Mouse (Mus musculus): ENCODE measurements around the gene Slc25a44. TPM values are rescaled to one million over a fixed set of nuclear protein-coding genes. Genes with fewer than 3 reads are reported as not detected.

Gene Slc25a44
- total and polyA plus RNA-seq, 3 experiments, result 11.9 to 19.1 (median 14.6) TPM

DNA sequence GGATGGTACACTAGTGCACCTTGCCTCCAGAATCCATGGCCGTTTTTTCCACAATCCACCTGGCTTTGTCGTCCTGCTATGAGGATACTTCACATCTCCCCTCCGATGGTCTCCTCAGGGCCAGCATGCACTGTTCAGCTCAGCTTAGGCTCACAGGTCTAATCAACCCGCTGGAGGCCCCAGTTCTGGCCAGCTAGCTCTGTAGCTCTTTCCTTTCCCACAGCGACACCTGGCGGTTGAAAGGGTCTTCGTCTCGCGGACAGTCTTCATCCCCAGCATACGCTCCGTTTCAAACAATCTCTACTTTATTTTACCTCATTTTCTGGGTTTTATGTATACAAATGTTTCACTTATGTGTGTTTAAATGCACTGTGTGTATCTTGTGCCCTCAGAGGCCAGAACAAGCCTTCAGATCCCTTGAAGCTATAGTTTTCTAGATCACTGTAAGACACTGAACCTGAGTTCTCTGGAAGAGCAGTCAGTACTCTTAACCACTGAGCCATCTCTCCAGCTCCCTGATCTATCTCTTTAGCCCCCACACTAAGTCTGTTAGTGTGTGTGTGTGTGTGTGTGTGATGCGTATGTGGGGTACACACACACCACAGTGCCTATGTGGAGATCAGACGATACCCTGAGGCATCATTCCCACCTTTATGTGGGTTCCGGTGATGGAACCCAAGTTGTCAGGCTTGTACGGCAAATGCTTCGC, 42.3 kb upstream of the Slc25a44 start:
- Histone ChIP-seq H3K4me1 (ENCODE audit: control insufficient read depth, insufficient read depth, low read length) (peaks cover 1% of the 10 kb centered on the region; the same call in 1 of the 2 replicates), H3K79me2 (replicated peaks; ENCODE audit: control insufficient read depth, insufficient read depth, low read length) (no peaks in the 10 kb centered on the region), H3K4me3 (no peak overlapping the region), H3K9ac (ENCODE audit: low read depth, low read length) (no peak overlapping the region), H3K36me3 (ENCODE audit: control insufficient read depth, insufficient read depth, low read length) (no peaks in the 10 kb centered on the region), H3K27ac (no peak overlapping the region), H3K27me3 (ENCODE audit: control insufficient read depth, insufficient read depth, low read length) (no peaks in the 10 kb centered on the region)
- intact Hi-C loops (cut with DNase I), result loop anchor here (1.0 kb wide), 1 partner anchor 60 kb away; no protein-coding TSS in a partner anchor
- 0 out of 2 replicates have a peak, but pooled peaks have one; percentile 60 for TF ChIP-seq EP300 (IDR thresholded peaks at IDR 0.05; ENCODE audit: insufficient read depth, low read depth, low read length)
- peak; percentile 88 for TF ChIP-seq CTCF (IDR thresholded peaks at IDR 0.05)
- no peak for TF ChIP-seq POLR2A (IDR thresholded peaks at IDR 0.05; ENCODE audit: insufficient read depth, low read depth, low read length)
- 26% methylated on average over 16 of the region's 16 CpGs for WGBS
- peak; percentile 83 to 90 for DNase-seq

DNA sequence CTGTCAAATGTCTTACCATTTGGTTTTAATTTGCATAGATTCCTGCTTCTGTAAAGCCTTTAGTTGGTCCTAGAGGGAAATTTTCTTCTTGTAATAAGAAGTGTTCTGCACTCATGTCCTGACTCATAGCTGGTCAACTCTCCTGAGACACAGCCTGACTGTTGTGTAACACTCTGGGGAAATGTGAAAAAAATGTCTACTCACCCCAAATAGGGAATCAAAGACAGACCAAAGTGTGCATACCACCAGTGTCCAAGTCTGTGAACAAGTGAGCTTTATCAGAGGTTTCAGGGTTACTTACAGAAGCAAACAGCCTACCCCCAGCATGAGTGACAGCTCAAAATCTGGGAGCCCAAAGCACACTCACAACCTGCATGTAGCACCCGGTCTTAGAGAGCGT, 40.2 kb upstream of the Slc25a44 start:
- WGBS, result 70% methylated on average over 2 of the region's 2 CpGs
- intact Hi-C loops (cut with DNase I), result loop anchor here (1.0 kb wide), 1 partner anchor 62 kb away; no protein-coding TSS in a partner anchor
- H3K9ac ChIP-seq (ENCODE audit: low read depth, low read length), result no peak overlapping the region
- no peak for DNase-seq
- TF ChIP-seq EP300 (IDR thresholded peaks at IDR 0.05; ENCODE audit: insufficient read depth, low read depth, low read length) (no peak), POLR2A (IDR thresholded peaks at IDR 0.05; ENCODE audit: insufficient read depth, low read depth, low read length) (no peak), CTCF (IDR thresholded peaks at IDR 0.05) (no peak)
- no peak overlapping the region for H3K27ac ChIP-seq
- H3K36me3 ChIP-seq (ENCODE audit: control insufficient read depth, insufficient read depth, low read length), result no peaks in the 10 kb centered on the region
- H3K4me1 ChIP-seq (ENCODE audit: control insufficient read depth, insufficient read depth, low read length), result peaks cover 1% of the 10 kb centered on the region; the same call in 1 of the 2 replicates
- no peaks in the 10 kb centered on the region for H3K27me3 ChIP-seq (ENCODE audit: control insufficient read depth, insufficient read depth, low read length)
- H3K79me2 ChIP-seq (replicated peaks; ENCODE audit: control insufficient read depth, insufficient read depth, low read length), result no peaks in the 10 kb centered on the region
- H3K4me3 ChIP-seq, result no peak overlapping the region

DNA sequence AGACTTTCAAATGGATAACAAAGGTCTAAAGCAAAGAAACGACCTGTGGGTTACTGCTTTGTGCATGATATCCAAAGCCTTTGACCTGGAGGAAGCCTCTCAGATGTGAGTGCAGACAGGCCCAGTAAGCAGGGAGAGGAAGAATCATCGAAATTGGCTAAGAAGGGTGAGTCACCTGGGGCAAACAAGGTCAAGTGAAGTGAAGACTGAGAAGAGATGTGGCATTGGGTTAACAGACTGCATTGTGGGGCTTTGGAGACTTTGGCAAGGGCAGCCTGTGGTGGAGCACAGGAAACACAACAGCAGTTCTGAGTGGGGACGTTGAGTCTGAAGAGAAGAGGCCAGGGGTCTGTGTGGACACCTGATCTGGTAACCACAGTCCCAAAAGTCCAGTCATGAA, 39.5 kb upstream of the Slc25a44 start:
- H3K27me3 ChIP-seq (ENCODE audit: control insufficient read depth, insufficient read depth, low read length), result no peaks in the 10 kb centered on the region
- H3K79me2 ChIP-seq (replicated peaks; ENCODE audit: control insufficient read depth, insufficient read depth, low read length), result no peaks in the 10 kb centered on the region
- WGBS, result 55% methylated on average over 3 of the region's 3 CpGs
- intact Hi-C loops (cut with DNase I), result no loop called here
- H3K4me3 ChIP-seq, result no peak overlapping the region
- DNase-seq, result no peak
- TF ChIP-seq POLR2A (IDR thresholded peaks at IDR 0.05; ENCODE audit: insufficient read depth, low read depth, low read length) (no peak), CTCF (IDR thresholded peaks at IDR 0.05) (no peak), EP300 (IDR thresholded peaks at IDR 0.05; ENCODE audit: insufficient read depth, low read depth, low read length) (no peak)
- H3K36me3 ChIP-seq (ENCODE audit: control insufficient read depth, insufficient read depth, low read length), result no peaks in the 10 kb centered on the region
- H3K9ac ChIP-seq (ENCODE audit: low read depth, low read length), result no peak overlapping the region
- H3K4me1 ChIP-seq (ENCODE audit: control insufficient read depth, insufficient read depth, low read length), result peaks cover 1% of the 10 kb centered on the region; the same call in 1 of the 2 replicates
- no peak overlapping the region for H3K27ac ChIP-seq

DNA sequence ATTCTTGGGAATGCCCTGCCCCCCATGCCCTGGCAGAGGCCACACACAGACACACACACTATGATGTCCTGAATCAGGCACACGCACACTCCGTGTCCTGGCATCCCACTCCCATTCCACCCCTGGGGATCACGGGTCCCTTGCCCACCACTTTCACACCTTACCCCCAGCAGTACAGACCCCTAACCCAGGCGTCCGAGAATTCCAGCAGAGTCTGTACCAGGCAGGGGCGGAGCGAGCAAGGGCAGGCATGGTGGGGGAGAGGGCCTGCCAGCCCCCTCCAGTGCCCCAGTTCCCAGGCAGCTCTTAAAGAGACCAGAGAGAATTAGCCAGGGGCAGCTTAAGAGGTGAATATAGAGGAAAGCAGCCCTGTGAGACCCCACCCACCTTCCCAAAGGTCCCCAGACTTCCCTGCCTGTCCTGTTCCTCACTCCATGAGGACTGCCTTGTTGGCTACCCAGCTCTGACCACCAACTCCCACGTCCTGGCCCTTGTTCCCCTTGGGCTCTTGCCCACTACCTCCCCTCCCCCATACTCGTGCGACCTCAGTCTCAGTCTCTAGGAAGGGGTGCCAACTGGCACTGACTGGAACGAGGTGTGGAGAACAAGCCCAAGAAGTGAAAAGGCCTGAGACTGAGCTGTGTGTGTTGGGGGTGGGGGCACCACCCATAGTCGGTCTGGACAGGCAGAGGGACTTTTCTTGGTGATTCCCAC, 36.2 kb upstream of the Slc25a44 start, which contains the start of gene Sema4a:
Sema4a (minus strand) TSS at position 200 of the 714 bp plus-strand sequence.
- H3K27ac ChIP-seq, result no peak within 1 kb of the TSS
- no peaks in the 10 kb centered on the region for H3K27me3 ChIP-seq (ENCODE audit: control insufficient read depth, insufficient read depth, low read length)
- no peak for DNase-seq
- H3K36me3 ChIP-seq (ENCODE audit: control insufficient read depth, insufficient read depth, low read length), result no peaks in the 10 kb centered on the region
- intact Hi-C loops (cut with DNase I), result no loop called here
- no peak within 1 kb of the TSS for H3K9ac ChIP-seq (ENCODE audit: low read depth, low read length)
- no peaks in the 10 kb centered on the region for H3K79me2 ChIP-seq (replicated peaks; ENCODE audit: control insufficient read depth, insufficient read depth, low read length)
- H3K4me3 ChIP-seq, result no peak within 1 kb of the TSS
- H3K4me1 ChIP-seq (ENCODE audit: control insufficient read depth, insufficient read depth, low read length), result no peaks in the 10 kb centered on the region; the same call in 1 of the 2 replicates
- TF ChIP-seq CTCF (IDR thresholded peaks at IDR 0.05), result no peak
- TF ChIP-seq POLR2A (IDR thresholded peaks at IDR 0.05; ENCODE audit: insufficient read depth, low read depth, low read length), result no peak
- TF ChIP-seq EP300 (IDR thresholded peaks at IDR 0.05; ENCODE audit: insufficient read depth, low read depth, low read length), result no peak
- 42% methylated on average over 12 of the region's 12 CpGs for WGBS

DNA sequence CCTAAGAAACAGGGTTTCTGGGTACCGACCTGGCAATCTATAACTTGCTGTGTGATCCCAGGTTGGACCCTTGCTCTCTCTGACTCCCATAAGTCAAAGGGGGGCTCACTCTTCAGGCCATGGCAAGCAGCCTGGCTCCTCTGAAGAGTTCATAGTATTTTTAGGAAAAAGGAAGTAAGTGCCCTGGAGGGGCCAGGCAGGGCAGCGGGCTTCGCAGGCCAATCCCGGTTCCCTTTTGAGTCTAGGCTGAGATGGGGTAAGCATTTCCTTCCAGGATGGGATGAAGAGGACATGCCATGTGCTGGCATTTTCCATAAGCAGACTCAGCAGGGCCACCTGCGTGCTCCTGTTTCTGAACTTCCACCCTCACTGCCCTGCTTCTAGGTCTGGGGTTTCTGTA, 35.1 kb upstream of the Slc25a44 start:
- peak in 1 of 2 experiments; percentile 38 for DNase-seq
- Histone ChIP-seq H3K27me3 (ENCODE audit: control insufficient read depth, insufficient read depth, low read length) (no peaks in the 10 kb centered on the region), H3K27ac (no peak overlapping the region), H3K4me3 (no peak overlapping the region), H3K79me2 (replicated peaks; ENCODE audit: control insufficient read depth, insufficient read depth, low read length) (no peaks in the 10 kb centered on the region), H3K4me1 (ENCODE audit: control insufficient read depth, insufficient read depth, low read length) (no peaks in the 10 kb centered on the region; the same call in 1 of the 2 replicates), H3K36me3 (ENCODE audit: control insufficient read depth, insufficient read depth, low read length) (no peaks in the 10 kb centered on the region), H3K9ac (ENCODE audit: low read depth, low read length) (no peak overlapping the region)
- WGBS, result 52% methylated on average over 5 of the region's 5 CpGs
- no peak for TF ChIP-seq CTCF (IDR thresholded peaks at IDR 0.05)
- no peak for TF ChIP-seq EP300 (IDR thresholded peaks at IDR 0.05; ENCODE audit: insufficient read depth, low read depth, low read length)
- TF ChIP-seq POLR2A (IDR thresholded peaks at IDR 0.05; ENCODE audit: insufficient read depth, low read depth, low read length), result no peak
- intact Hi-C loops (cut with DNase I), result no loop called here

Measured in heart, adult 2 months (tissue).